ENCODE assay signal across 8 mouse cellular contexts in the genomic region with DNA sequence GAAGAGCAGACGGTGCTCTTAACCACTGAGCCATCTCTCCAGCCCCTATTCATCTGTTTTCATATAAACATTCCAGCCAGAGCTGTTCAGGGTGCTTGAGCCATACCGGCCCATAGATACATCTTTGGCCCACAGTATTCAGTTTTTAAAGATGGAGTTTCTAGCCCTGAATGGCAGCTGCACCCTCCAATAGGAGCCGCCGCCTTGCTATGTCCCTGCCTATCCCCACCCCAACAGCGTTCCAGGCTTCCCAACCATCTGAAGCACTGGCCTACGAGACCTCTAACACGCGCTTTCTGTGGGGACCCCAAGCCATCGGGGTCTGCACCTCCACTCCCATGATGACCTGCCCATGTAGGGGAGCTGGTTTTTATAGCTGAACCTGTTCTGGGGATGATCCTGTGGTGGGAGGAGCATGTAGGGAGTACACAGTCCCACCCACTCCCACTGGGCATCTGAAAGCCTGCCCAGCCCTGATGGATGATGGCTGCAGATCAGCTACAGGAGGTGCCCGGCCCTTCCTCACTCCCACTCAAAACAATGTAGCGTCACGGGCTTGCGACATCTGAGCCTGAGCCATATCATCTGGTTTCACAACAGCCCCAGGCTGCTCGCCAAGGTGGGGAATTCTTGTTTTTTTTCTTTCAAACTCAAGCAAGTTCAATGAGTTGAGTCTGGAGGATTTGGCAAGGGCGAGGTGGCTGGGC. TPM values are rescaled to one million over a fixed set of nuclear protein-coding genes. Genes with fewer than 3 reads are reported as not detected.
DNase-seq lines count a peak whose midpoint lies in the region; ATAC-seq lines count a peak whose summit lies in the region.
"Had no signal": no experiment of that assay in that cellular context is flagged by ENCODE, and none has a peak within 500 bp of the region (broad histone marks: within the 10 kb centered on the region; RNA-seq: fewer than 3 reads in every experiment).

No protein-coding gene starts in this region.

- intact Hi-C loops in gastrocnemius, postnatal 14 days (cut with DNase I; ENCODE audit: low total_unique reads): no loop called here

- no peaks in the 10 kb centered on the region for H3K4me1 ChIP-seq in neural tube, embryonic 15.5 days

- H3K4me2 ChIP-seq in neural tube, embryonic 15.5 days: no peak overlapping the region

- no peak overlapping the region for H3K27ac ChIP-seq in neural tube, embryonic 15.5 days (replicated peaks)
- H3K27ac ChIP-seq: macrophage had no signal

- no peak overlapping the region for H3K9ac ChIP-seq in neural tube, embryonic 15.5 days (replicated peaks)

- no peaks in the 10 kb centered on the region for H3K9me3 ChIP-seq in neural tube, embryonic 15.5 days (replicated peaks)

- no peak for ATAC-seq in neural tube, embryonic 15.5 days (ENCODE audit: low FRiP score)
- ATAC-seq in activated CD4-positive, CD25-positive, alpha-beta regulatory T cell, adult 4 months: no peak

- no peak overlapping the region for H3K4me3 ChIP-seq in neural tube, embryonic 15.5 days (replicated peaks)

- H3K36me3 ChIP-seq in neural tube, embryonic 15.5 days: peaks cover 23% of the 10 kb centered on the region

- H3K27me3 ChIP-seq in neural tube, embryonic 15.5 days (replicated peaks): no peaks in the 10 kb centered on the region

- 91% methylated on average over 15 of the region's 15 CpGs for WGBS in neural tube, embryonic 15.5 days

- DNase-seq in adrenal gland, adult 2 months: peak; percentile 93
- peak; percentile 72 for DNase-seq in gastrocnemius, postnatal 14 days
- DNase-seq in kidney, postnatal 10 days: peak; percentile 75
- DNase-seq in skeletal muscle tissue, adult 2 months (ENCODE audit: low read depth, low spot score): peak; percentile 84
- DNase-seq in spleen, adult 12 weeks (ENCODE audit: low spot score): no peak

RNA-seq across cellular contexts. Expression of gene Sulf2, which starts 39.7 kb away (rescaled TPM):
- 100 to 1,000 TPM in 1 of 2 experiments, 10 to 100 TPM in 1; 56.3 to 119 TPM for total RNA-seq in adrenal gland, adult 2 months (2021)
- 36.8 and 65.7 TPM in 2 replicates for polyA plus RNA-seq in adrenal gland, adult 2 months (2012; rRNA removed)
- 10 to 100 TPM; 15.3 to 19.6 TPM for total RNA-seq in gastrocnemius, postnatal 14 days (2021)
- 118 and 123 TPM in 2 replicates for polyA plus RNA-seq in neural tube, embryonic 15.5 days (2015; fragmentation: Nextera tagmentation; extraction: Ambion mirVana)
- 1 to 10 TPM; 1.3 to 1.5 TPM for polyA plus RNA-seq in activated CD4-positive, CD25-positive, alpha-beta regulatory T cell, adult 4 months (2017; shearing (Covaris generic))

Comparison
In these comparisons a context has a peak if more than half of its experiments do, and no peak if none do; other contexts are left out.
1. RNA of gene Sulf2, which starts 39.7 kb away (polyA plus RNA-seq): 118 to 123 TPM in neural tube, embryonic 15.5 days and 36.8 to 65.7 TPM in adrenal gland, adult 2 months; 1.3 to 1.5 TPM in activated CD4-positive, CD25-positive, alpha-beta regulatory T cell, adult 4 months; every median in the first group is over 10 times any median in the second.